Mouse (Mus musculus) bone marrow, adult 2 months (tissue): ENCODE measurements around the gene Cfap77.

Experiments
- CTCF ChIP-seq: fragments of 200-500 bp; IDR thresholded peaks from 2 replicates; pipeline ENCODE4 v1.5.1; 2011; ENCODE audit warnings: low read length, control low read depth; ENCODE audit not compliant: control insufficient read depth, insufficient read depth
- POLR2A ChIP-seq: fragments of 200-500 bp; IDR thresholded peaks from 2 replicates; pipeline ENCODE4 v1.6.1; 2011; ENCODE audit warnings: low read depth, mild to moderate bottlenecking, control low read depth, low read length, borderline replicate concordance; ENCODE audit not compliant: control insufficient read depth

GRCm38 (mm10) chr2:28882047-28882446 is 172.8 kb downstream of the Cfap77 start:
- no peak for TF ChIP-seq CTCF
- no peak for TF ChIP-seq POLR2A
